Mouse (Mus musculus): ENCODE data around the gene Gfral.

- no peak for TF ChIP-seq CTCF (IDR thresholded peaks at IDR 0.05; ENCODE audit: low read depth, low read length)
- no peak for TF ChIP-seq EP300 (IDR thresholded peaks at IDR 0.05; ENCODE audit: insufficient read depth, low read depth, low read length)
- TF ChIP-seq POLR2A (IDR thresholded peaks at IDR 0.05; ENCODE audit: insufficient read depth, low read length): no peak
These were observed 38.7 kb upstream of the Gfral start for GRCm38 (mm10) chr9:76252109-76252508.

Data from ES-Bruce4 (cell line).